Mouse (Mus musculus) ES-Bruce4 (cell line): Measurements from ENCODE around the gene Slfn14.

Source experiments
- CTCF ChIP-seq: IDR thresholded peaks from one replicate; pipeline ENCODE4 v1.8.1; 2011; ENCODE audit warnings: low read depth, low read length
- EP300 ChIP-seq: IDR thresholded peaks from 2 replicates; pipeline ENCODE4 v1.6.1; 2011; ENCODE audit warnings: low read depth, low read length; ENCODE audit not compliant: insufficient read depth
- POLR2A ChIP-seq: IDR thresholded peaks from one replicate; pipeline ENCODE4 v1.8.1; 2011; ENCODE audit warnings: low read length; ENCODE audit not compliant: insufficient read depth

DNA sequence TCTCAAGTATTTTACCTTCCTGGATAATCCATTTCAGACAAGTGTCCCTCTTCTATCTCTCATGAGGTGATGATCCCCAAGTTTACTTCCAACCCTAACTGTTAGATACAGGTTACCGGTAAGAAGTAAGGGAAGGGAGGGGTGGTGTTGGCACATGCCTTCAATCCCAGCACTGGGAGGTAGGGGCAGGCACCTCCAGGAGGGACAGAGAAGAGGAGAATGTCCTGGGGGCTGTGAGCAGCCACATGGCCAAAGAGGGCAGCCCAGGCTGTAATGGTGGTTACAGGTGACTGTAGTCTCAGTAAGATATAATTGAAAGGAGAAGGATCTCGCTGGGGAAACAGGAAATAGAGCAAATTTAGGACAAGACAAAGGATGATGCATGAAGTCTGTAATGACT is 4.4 kb downstream of the Slfn14 start:
- no peak for TF ChIP-seq CTCF
- no peak for TF ChIP-seq EP300
- no peak for TF ChIP-seq POLR2A
